Mouse (Mus musculus) liver, embryonic 14.5 days (tissue): ENCODE data around the gene Slc47a2. TPM values are rescaled to one million over a fixed set of nuclear protein-coding genes. Genes with fewer than 3 reads are reported as not detected.

Experiments used
- ATAC-seq: fragments of 200-750 bp; cut with Nextera tagmentation; 2 replicates; pipeline ENCODE4 v1.8.0; 2017; ENCODE audit warnings: moderate number of reproducible peaks, mild to moderate bottlenecking, moderate library complexity; ENCODE audit not compliant: insufficient read depth
- DNase-seq, 3 experiments: peaks; one replicate each; pipeline ENCODE4 v3.0.0-alpha.2; 2012 to 2013; ENCODE audit warnings: low read depth in 3 of 3, low spot score in 3 of 3
- H3K27ac ChIP-seq: fragments of 300-500 bp; sonication (generic); 2 replicates; pipeline ENCODE4 v1.5.1; 2014; ENCODE audit warnings: moderate library complexity, mild to moderate bottlenecking, control low read depth, inconsistent platforms
- H3K27me3 ChIP-seq: fragments of 300-500 bp; sonication (generic); 2 replicates; pipeline ENCODE4 v1.6.1; 2014; ENCODE audit warnings: mild to moderate bottlenecking, low read length, moderate library complexity; ENCODE audit not compliant: control insufficient read depth, insufficient read depth
- H3K36me3 ChIP-seq: fragments of 300-500 bp; sonication (generic); replicated peaks from 2 replicates; pipeline ENCODE4 v1.6.1; 2014; ENCODE audit warnings: low read depth; ENCODE audit not compliant: control insufficient read depth, insufficient read depth
- H3K4me1 ChIP-seq, 2 experiments: fragments of 200-500 bp in 1 of 2; fragments of 300-500 bp in 1 of 2; sonication (generic) in 1 of 2; replicated peaks; 2 replicates each; pipeline ENCODE4 v1.6.1; 2012 to 2014; ENCODE audit warnings: antibody characterized with exemption in 1 of 2, inconsistent platforms in 1 of 2, low read length in 1 of 2; ENCODE audit not compliant: control insufficient read depth in 2 of 2, insufficient read depth in 2 of 2
- H3K4me2 ChIP-seq: fragments of 300-500 bp; sonication (generic); 2 replicates; pipeline ENCODE4 v1.6.1; 2014; ENCODE audit warnings: low read depth, mild to moderate bottlenecking, control low read depth, moderate library complexity
- H3K4me3 ChIP-seq, 2 experiments: fragments of 200-500 bp in 1 of 2; fragments of 300-500 bp in 1 of 2; sonication (generic) in 1 of 2; 2 replicates each; pipeline ENCODE4 v1.5.1; 2012 to 2014; ENCODE audit warnings: low read depth in 2 of 2, low read length in 2 of 2, mild to moderate bottlenecking in 2 of 2, control low read depth in 1 of 2, inconsistent platforms in 1 of 2, moderate library complexity in 1 of 2; ENCODE audit not compliant: insufficient read depth in 1 of 2
- H3K9ac ChIP-seq: fragments of 300-500 bp; sonication (generic); replicated peaks from 2 replicates; pipeline ENCODE4 v1.6.1; 2014; ENCODE audit warnings: mild to moderate bottlenecking, control low read depth, moderate library complexity
- H3K9me3 ChIP-seq: fragments of 300-500 bp; sonication (generic); 2 replicates; pipeline ENCODE4 v1.6.1; 2016; ENCODE audit warnings: low read length, mixed read lengths; ENCODE audit not compliant: control insufficient read depth
- CTCF ChIP-seq: IDR thresholded peaks from 2 replicates; pipeline ENCODE4 v1.5.1; 2016; ENCODE audit warnings: antibody characterized with exemption, low read depth, control low read depth
- EP300 ChIP-seq: IDR thresholded peaks from 2 replicates; pipeline ENCODE4 v1.6.1; 2016; ENCODE audit warnings: antibody characterized with exemption, low read depth
- WGBS: fragments of 180-500 bp; shearing (Covaris S2); extraction: QIAGEN DNeasy Blood & Tissue Kit; methylation state at CpG from one replicate; pipeline ENCODE4 v1.1.7; 2014; ENCODE audit not compliant: insufficient replicate concordance; 5-methylcytosine and 5-hydroxymethylcytosine counted together
- polyA plus RNA-seq, 2 experiments: library from polyadenylated mRNA; depleted of rRNA in 1 of 2; stranded (reverse) in 1 of 2; unstranded in 1 of 2; fragments of >200 nt; fragmentation: Nextera tagmentation in 1 of 2; extraction: Ambion mirVana in 1 of 2; gene quantifications; 2 replicates each; pipeline versions ENCODE4 v1.2.1 to v1.2.3; 2012 to 2014

Gene Slc47a2
- polyA plus RNA-seq (2012; rRNA removed), result 0.12 and 0.21 TPM in 2 replicates
- polyA plus RNA-seq (2014; fragmentation: Nextera tagmentation; extraction: Ambion mirVana), result 0.10 TPM in 1 of 2 replicates, not detected in the other

DNA sequence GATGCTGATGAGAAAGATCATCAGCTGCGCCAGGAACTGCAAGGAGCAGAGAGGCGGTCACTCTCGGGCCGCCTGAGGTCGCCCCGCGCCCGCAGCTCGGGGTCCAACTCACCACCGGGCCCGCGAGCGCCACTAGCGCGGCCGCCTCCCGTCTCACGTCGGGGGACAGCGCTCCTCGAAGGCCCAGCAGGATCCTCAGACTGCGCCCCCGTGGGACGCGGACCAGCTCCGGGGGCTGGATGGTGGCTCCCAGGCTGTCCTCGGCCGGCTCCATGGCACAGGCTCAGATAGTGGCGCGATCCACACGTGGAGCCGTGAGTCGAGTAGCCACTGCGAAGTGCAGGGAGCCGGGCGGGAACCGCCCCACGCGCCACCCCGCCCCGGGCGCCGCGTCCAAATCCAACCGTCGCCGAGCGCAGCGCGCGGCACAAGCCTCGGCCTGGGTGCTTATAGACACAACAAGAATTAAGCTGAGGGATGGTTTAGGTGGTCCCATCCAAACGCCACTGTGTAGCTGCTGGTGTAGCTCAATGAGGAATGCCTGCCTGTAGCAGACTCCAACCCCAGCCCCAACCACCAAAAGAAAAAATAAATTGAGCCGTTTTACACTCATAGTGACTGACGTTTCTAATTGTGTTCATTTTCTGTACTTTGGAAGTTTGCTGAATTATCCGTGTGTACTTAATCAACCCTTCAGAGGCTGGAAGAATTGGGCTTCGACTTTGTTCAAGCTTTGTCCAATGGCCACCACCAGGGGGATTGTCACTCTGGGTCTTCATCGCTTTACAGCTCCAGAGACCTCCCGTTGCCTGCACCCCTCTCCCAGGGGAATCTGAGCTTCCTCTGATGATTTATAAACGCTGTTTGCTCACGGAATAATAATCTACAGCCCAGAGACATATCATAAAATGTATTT lies at the start of gene Slc47a2:
Slc47a2 (minus strand) TSS at position 356 of the 916 bp plus-strand sequence.
- H3K36me3 ChIP-seq, result no peaks in the 10 kb centered on the region
- H3K9ac ChIP-seq, result no peak within 1 kb of the TSS
- no peaks in the 10 kb centered on the region for H3K4me1 ChIP-seq
- no peak within 1 kb of the TSS for H3K27ac ChIP-seq
- peak within 1 kb of the TSS in 1 of 2 experiments; percentile 15; a peak in 1 of 4 replicates for H3K4me3 ChIP-seq
- peaks cover 28% of the 10 kb centered on the region for H3K27me3 ChIP-seq
- DNase-seq (no peak), ATAC-seq (no peak)
- WGBS, result 5% methylated on average over 58 of the region's 61 CpGs
- peak within 1 kb of the TSS; percentile 43 for H3K4me2 ChIP-seq
- TF ChIP-seq EP300 (no peak), CTCF (peak; percentile 39)
- no peaks in the 10 kb centered on the region for H3K9me3 ChIP-seq

DNA sequence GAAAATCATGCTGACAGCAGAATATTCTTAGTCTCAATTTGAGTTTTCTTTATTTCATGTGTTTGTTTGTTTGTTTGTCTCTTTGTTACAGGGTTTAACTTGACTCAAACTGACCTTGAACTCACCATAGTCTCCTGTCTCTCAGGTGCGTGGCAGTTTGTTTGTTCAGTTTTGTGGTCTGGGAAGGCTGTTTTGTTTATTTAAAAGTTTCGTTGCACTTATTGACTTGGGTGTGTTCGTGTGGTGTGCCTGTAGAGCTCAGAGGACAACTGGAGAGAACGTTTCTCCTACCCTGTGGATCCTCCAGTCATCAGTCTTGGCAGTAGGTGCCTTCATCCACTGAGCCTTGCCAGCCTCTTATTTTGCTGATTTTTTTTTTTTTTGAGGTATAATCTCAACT lies 46.3 kb upstream of the Slc47a2 start:
- WGBS, result 49% methylated on average over 4 of the region's 4 CpGs
- Histone ChIP-seq H3K4me1 (no peaks in the 10 kb centered on the region), H3K27me3 (no peaks in the 10 kb centered on the region), H3K4me2 (no peak overlapping the region), H3K9ac (no peak overlapping the region), H3K9me3 (no peaks in the 10 kb centered on the region), H3K4me3 (no peak overlapping the region), H3K27ac (no peak overlapping the region), H3K36me3 (no peaks in the 10 kb centered on the region)
- ATAC-seq (no peak), DNase-seq (no peak)
- TF ChIP-seq EP300, result no peak
- no peak for TF ChIP-seq CTCF

DNA sequence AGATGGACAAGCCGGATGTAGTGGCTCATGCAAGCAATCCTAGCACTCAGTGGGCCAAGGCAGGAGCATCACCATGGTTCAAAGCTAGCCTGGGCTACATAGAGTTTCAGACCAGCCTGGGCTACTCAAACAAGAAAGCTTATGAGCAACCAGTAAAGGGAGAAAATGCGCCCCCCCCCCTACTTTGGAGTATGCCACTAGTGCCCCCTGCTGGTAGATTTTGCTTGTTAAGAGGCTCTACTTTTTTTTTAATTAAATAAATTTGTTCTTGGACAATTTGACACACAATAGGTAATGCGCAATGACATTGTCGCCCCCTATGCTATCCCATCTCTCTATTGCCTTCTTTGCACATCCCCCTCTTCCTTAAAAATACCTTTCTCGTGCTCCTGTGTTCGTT lies 45.4 kb upstream of the Slc47a2 start:
- H3K4me3 ChIP-seq, result no peak overlapping the region
- no peaks in the 10 kb centered on the region for H3K36me3 ChIP-seq
- TF ChIP-seq EP300 (no peak), CTCF (peak; percentile 48)
- ATAC-seq, result no peak
- 43% methylated on average over 6 of the region's 6 CpGs for WGBS
- no peak overlapping the region for H3K9ac ChIP-seq
- H3K9me3 ChIP-seq, result no peaks in the 10 kb centered on the region
- no peaks in the 10 kb centered on the region for H3K27me3 ChIP-seq
- H3K27ac ChIP-seq, result no peak overlapping the region
- DNase-seq, result no peak
- no peaks in the 10 kb centered on the region for H3K4me1 ChIP-seq
- H3K4me2 ChIP-seq, result no peak overlapping the region

DNA sequence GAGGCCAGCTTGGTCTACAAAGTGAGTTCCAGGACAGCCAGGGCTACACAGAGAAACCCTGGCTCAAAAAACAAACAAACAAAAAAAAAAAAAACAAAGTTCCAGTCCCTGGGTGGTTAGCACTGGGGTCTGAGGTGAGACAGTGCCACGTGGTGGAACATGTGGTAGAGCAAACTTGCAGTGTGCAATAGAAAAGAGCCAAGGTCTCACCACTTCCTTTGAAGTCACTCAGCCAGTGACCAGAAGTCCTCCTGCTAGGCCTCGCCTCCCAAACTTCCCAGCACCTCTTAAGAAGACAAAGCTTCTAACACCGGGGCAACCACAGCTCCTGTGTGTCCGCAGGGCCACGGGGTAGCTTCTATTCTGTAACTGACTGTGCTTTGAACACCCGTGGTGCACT lies 44.6 kb upstream of the Slc47a2 start:
- H3K9ac ChIP-seq, result no peak overlapping the region
- DNase-seq, result no peak
- no peaks in the 10 kb centered on the region for H3K9me3 ChIP-seq
- H3K36me3 ChIP-seq, result no peaks in the 10 kb centered on the region
- no peak overlapping the region for H3K4me3 ChIP-seq
- no peak overlapping the region for H3K27ac ChIP-seq
- ATAC-seq, result no peak
- H3K4me1 ChIP-seq, result no peaks in the 10 kb centered on the region
- TF ChIP-seq EP300, result no peak
- TF ChIP-seq CTCF, result no peak
- H3K27me3 ChIP-seq, result no peaks in the 10 kb centered on the region
- no peak overlapping the region for H3K4me2 ChIP-seq
- 45% methylated on average over 6 of the region's 6 CpGs for WGBS

DNA sequence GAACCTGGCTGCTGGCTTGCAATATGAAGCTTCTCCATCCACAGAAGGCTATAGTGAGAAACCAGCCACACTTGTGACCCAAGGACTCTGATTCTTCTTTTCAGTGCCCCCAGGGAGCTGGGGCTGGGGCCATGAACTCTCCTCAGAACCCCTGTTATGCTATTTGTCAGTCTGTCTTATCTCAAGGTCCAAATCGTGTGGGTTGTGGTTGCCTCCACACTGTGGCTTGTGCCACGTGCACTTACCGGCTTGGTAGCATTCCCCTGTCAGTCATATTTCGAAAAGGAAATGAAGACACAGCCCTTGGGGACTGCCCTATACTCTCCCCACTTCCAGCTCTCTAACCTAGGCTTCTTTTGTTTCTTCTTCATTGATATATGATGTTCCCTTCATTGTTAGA lies 43.1 kb upstream of the Slc47a2 start:
- Histone ChIP-seq H3K4me1 (no peaks in the 10 kb centered on the region), H3K9me3 (no peaks in the 10 kb centered on the region), H3K27ac (no peak overlapping the region), H3K4me3 (no peak overlapping the region), H3K9ac (no peak overlapping the region), H3K27me3 (no peaks in the 10 kb centered on the region), H3K4me2 (no peak overlapping the region), H3K36me3 (no peaks in the 10 kb centered on the region)
- ATAC-seq, result no peak
- TF ChIP-seq CTCF, result no peak
- no peak for TF ChIP-seq EP300
- WGBS, result 10% methylated on average over 4 of the region's 4 CpGs
- DNase-seq, result no peak
